Mouse (Mus musculus) neural tube, embryonic 12.5 days (tissue): ENCODE results near the gene Rassf8. TPM values are rescaled to one million over a fixed set of nuclear protein-coding genes. Genes with fewer than 3 reads are reported as not detected.

ENCODE experiments used
- ATAC-seq: fragments of 200-750 bp; cut with Nextera tagmentation; 2 replicates; pipeline ENCODE4 v1.8.0; 2017; ENCODE audit warnings: low read depth, mild to moderate bottlenecking, moderate TSS enrichment, moderate library complexity; ENCODE audit not compliant: low FRiP score
- H3K27ac ChIP-seq: fragments of 300-500 bp; sonication (generic); 2 replicates; pipeline ENCODE4 v1.5.1; 2016
- H3K27me3 ChIP-seq: fragments of 300-500 bp; sonication (generic); replicated peaks from 2 replicates; pipeline ENCODE4 v1.6.1; 2016; ENCODE audit warnings: mild to moderate bottlenecking
- H3K36me3 ChIP-seq: fragments of 300-500 bp; sonication (generic); 2 replicates; pipeline ENCODE4 v1.6.1; 2016; ENCODE audit warnings: mild to moderate bottlenecking
- H3K4me1 ChIP-seq: fragments of 300-500 bp; sonication (generic); 2 replicates; pipeline ENCODE4 v1.6.1; 2016
- H3K4me2 ChIP-seq: fragments of 300-500 bp; sonication (generic); replicated peaks from 2 replicates; pipeline ENCODE4 v1.6.1; 2016; ENCODE audit warnings: mild to moderate bottlenecking
- H3K4me3 ChIP-seq: fragments of 300-500 bp; sonication (generic); 2 replicates; pipeline ENCODE4 v1.5.1; 2016
- H3K9ac ChIP-seq: fragments of 300-500 bp; sonication (generic); 2 replicates; pipeline ENCODE4 v1.6.1; 2016; ENCODE audit warnings: mild to moderate bottlenecking
- H3K9me3 ChIP-seq: fragments of 300-500 bp; sonication (generic); 2 replicates; pipeline ENCODE4 v1.6.1; 2016; ENCODE audit warnings: mild to moderate bottlenecking
- WGBS: fragments of 180-500 bp; shearing (Covaris S2); methylation state at CpG from one replicate; pipeline ENCODE4 v1.1.7; 2016; 5-methylcytosine and 5-hydroxymethylcytosine counted together
- polyA plus RNA-seq: library from polyadenylated mRNA; unstranded; fragments of >200 nt; fragmentation: Nextera tagmentation; extraction: Ambion mirVana; gene quantifications from 2 replicates; pipeline ENCODE4 v1.2.1, GENCODE M21; 2016

Rassf8 gene
- polyA plus RNA-seq, 1 experiment from 2014 or later = 3.6 TPM

DNA sequence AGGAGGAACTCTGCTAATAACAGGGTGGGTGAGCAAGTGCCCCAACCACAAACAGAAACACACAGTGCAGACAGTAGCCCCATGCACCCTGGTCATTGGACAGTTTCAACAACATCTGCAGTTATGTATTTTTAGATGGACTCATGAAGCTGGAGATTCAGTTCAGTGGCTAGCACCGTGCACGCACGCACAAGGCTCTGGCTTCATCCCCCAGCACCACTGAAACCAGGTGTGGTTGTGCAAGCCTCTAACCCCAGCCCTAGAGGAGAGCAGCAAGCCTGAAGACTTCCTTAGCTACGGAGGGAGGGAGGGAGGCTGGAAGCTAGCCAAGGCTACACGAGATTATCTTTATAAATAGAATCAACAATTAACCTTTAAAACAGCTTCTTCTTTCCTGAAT, 99.1 kb downstream of the Rassf8 start:
- no peak overlapping the region for H3K9ac ChIP-seq
- no peaks in the 10 kb centered on the region for H3K9me3 ChIP-seq
- no peaks in the 10 kb centered on the region for H3K4me1 ChIP-seq
- no peak overlapping the region for H3K4me3 ChIP-seq
- ATAC-seq = no peak
- no peak overlapping the region for H3K27ac ChIP-seq
- no peaks in the 10 kb centered on the region for H3K36me3 ChIP-seq
- WGBS = 89% methylated on average over 5 of the region's 5 CpGs
- H3K4me2 ChIP-seq = no peak overlapping the region
- no peaks in the 10 kb centered on the region for H3K27me3 ChIP-seq

- H3K9me3 ChIP-seq = no peaks in the 10 kb centered on the region
- no peak overlapping the region for H3K9ac ChIP-seq
- H3K4me3 ChIP-seq = no peak overlapping the region
- no peak overlapping the region for H3K27ac ChIP-seq
- no peaks in the 10 kb centered on the region for H3K4me1 ChIP-seq
- ATAC-seq = no peak
- no peaks in the 10 kb centered on the region for H3K27me3 ChIP-seq
- no peaks in the 10 kb centered on the region for H3K36me3 ChIP-seq
- H3K4me2 ChIP-seq = no peak overlapping the region
- WGBS = 81% methylated on average over 1 of the region's 1 CpGs
These were observed 99.5 kb downstream of the Rassf8 start for GRCm38 (mm10) chr6:145846076-145846475.

- Histone ChIP-seq H3K27me3 (no peaks in the 10 kb centered on the region), H3K9me3 (no peaks in the 10 kb centered on the region), H3K9ac (no peak overlapping the region), H3K4me3 (no peak overlapping the region), H3K4me2 (no peak overlapping the region), H3K4me1 (no peaks in the 10 kb centered on the region), H3K36me3 (no peaks in the 10 kb centered on the region), H3K27ac (no peak overlapping the region)
- 90% methylated on average over 6 of the region's 6 CpGs for WGBS
- ATAC-seq = no peak
These were observed 100.4 kb downstream of the Rassf8 start for GRCm38 (mm10) chr6:145846948-145847347.

DNA sequence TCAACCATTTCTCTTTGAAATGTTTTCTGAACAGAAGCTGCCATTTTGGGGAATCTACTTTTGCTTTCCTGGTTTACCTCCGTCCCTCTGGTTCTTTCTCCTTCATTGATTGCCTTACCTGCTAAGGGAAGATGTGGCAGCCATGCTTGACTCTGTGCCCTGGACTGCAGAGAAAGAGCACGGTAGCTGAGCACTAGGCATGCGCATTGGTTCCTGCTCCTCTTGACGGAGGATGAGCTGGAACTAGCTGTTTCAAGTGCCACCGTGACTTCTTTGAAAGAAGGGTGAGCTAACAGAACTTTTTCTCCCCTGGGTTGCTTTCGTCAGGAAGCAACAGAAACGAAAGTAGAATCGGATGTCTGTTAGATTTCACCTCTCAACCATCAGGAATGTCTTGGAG, 101.1 kb downstream of the Rassf8 start:
- Histone ChIP-seq H3K9ac (no peak overlapping the region), H3K9me3 (no peaks in the 10 kb centered on the region), H3K27me3 (no peaks in the 10 kb centered on the region), H3K4me1 (no peaks in the 10 kb centered on the region), H3K27ac (no peak overlapping the region), H3K4me3 (no peak overlapping the region), H3K4me2 (no peak overlapping the region), H3K36me3 (no peaks in the 10 kb centered on the region)
- ATAC-seq = no peak
- 91% methylated on average over 8 of the region's 8 CpGs for WGBS

GRCm38 (mm10) chr6:145850789-145851188, 104.2 kb downstream of the Rassf8 start:
- Histone ChIP-seq H3K4me2 (no peak overlapping the region), H3K36me3 (no peaks in the 10 kb centered on the region), H3K27me3 (no peaks in the 10 kb centered on the region), H3K4me3 (no peak overlapping the region), H3K9me3 (no peaks in the 10 kb centered on the region), H3K4me1 (0 out of 2 replicates have a peak, but pooled peaks cover 3% of the 10 kb centered on the region), H3K27ac (no peak overlapping the region), H3K9ac (no peak overlapping the region)
- WGBS = 58% methylated on average over 2 of the region's 2 CpGs
- no peak for ATAC-seq

GRCm38 (mm10) chr6:145851956-145852355, 105.4 kb downstream of the Rassf8 start:
- Histone ChIP-seq H3K4me1 (peaks cover 9% of the 10 kb centered on the region; the same call in 1 of the 2 replicates), H3K27me3 (no peaks in the 10 kb centered on the region), H3K9me3 (no peaks in the 10 kb centered on the region), H3K36me3 (no peaks in the 10 kb centered on the region), H3K4me2 (no peak overlapping the region), H3K4me3 (no peak overlapping the region), H3K27ac (no peak overlapping the region), H3K9ac (no peak overlapping the region)
- no peak for ATAC-seq
- WGBS = 85% methylated on average over 11 of the region's 11 CpGs

GRCm38 (mm10) chr6:145852708-145853107, 106.2 kb downstream of the Rassf8 start:
- 91% methylated on average over 7 of the region's 7 CpGs for WGBS

GRCm38 (mm10) chr6:145853356-145854079, 107.0 kb downstream of the Rassf8 start:
- Histone ChIP-seq H3K4me1 (peaks cover 9% of the 10 kb centered on the region; the same call in 1 of the 2 replicates), H3K27me3 (no peaks in the 10 kb centered on the region), H3K36me3 (no peaks in the 10 kb centered on the region), H3K4me3 (no peak overlapping the region), H3K4me2 (no peak overlapping the region), H3K27ac (no peak overlapping the region), H3K9ac (no peak overlapping the region), H3K9me3 (no peaks in the 10 kb centered on the region)
- 90% methylated on average over 10 of the region's 10 CpGs for WGBS
- ATAC-seq = no peak

More at GRCm38 (mm10) chr6:145852708-145853107, 106.2 kb downstream of the Rassf8 start:
- Histone ChIP-seq H3K9me3 (no peaks in the 10 kb centered on the region), H3K27ac (no peak overlapping the region), H3K4me2 (no peak overlapping the region), H3K4me3 (no peak overlapping the region), H3K27me3 (no peaks in the 10 kb centered on the region), H3K9ac (no peak overlapping the region), H3K4me1 (peaks cover 9% of the 10 kb centered on the region; the same call in 1 of the 2 replicates), H3K36me3 (no peaks in the 10 kb centered on the region)
- ATAC-seq = no peak

GRCm38 (mm10) chr6:145854756-145855155, 108.2 kb downstream of the Rassf8 start:
- no peak overlapping the region for H3K4me3 ChIP-seq
- no peaks in the 10 kb centered on the region for H3K9me3 ChIP-seq
- no peak for ATAC-seq
- peaks cover 9% of the 10 kb centered on the region; the same call in 1 of the 2 replicates for H3K4me1 ChIP-seq
- no peak overlapping the region for H3K9ac ChIP-seq
- no peak overlapping the region for H3K4me2 ChIP-seq
- no peaks in the 10 kb centered on the region for H3K36me3 ChIP-seq
- WGBS = 82% methylated on average over 5 of the region's 5 CpGs
- H3K27me3 ChIP-seq = no peaks in the 10 kb centered on the region
- no peak overlapping the region for H3K27ac ChIP-seq

DNA sequence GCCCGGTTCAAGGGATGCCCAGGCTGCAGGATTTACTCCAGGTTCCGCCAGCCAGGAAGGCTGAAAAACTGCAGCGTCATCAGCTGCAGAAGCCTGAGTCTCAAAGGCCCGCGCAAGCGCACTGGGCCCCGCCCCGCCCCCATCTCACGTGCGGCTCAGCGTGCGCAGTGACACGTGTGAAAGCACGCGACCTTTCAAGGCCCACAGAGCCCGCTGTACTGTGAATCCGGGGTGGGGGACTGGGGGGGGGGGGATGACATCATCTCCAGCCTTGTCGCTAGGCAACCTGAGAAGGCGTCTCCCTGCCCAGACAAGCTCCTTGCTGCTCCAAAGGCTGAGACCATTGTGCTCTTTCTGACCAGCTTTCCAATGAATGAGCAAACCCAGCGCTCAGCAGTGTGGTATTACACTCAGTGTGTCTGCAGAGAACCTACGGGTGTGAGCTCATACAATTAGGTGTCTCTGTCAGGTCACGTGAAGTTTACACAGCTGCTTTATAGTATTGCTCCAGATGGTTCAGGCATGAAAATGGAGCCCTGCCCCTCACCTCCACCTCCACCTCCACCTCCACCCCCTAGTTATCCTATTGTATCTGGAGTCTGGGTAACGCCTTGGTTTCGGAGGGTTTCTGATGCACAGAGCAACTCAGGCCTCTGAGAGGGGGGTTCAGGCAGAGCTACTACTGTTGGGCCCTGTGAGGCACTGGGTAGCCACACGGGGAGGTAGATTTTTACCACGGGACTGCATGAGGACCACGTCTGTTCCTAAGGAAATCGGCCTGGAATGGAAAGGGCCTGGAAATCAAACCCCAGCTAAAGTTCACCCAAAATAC, 109.4 kb downstream of the Rassf8 start:
- Histone ChIP-seq H3K27ac (no peak overlapping the region), H3K4me3 (peak overlapping the region; percentile 13), H3K36me3 (no peaks in the 10 kb centered on the region), H3K27me3 (peaks cover 5% of the 10 kb centered on the region; the same call in 1 of the 2 replicates), H3K9me3 (no peaks in the 10 kb centered on the region), H3K9ac (no peak overlapping the region), H3K4me2 (peak overlapping the region; percentile 55), H3K4me1 (peaks cover 9% of the 10 kb centered on the region; the same call in 1 of the 2 replicates)
- peak; percentile 96 for ATAC-seq
- WGBS = 5% methylated on average over 28 of the region's 28 CpGs

DNA sequence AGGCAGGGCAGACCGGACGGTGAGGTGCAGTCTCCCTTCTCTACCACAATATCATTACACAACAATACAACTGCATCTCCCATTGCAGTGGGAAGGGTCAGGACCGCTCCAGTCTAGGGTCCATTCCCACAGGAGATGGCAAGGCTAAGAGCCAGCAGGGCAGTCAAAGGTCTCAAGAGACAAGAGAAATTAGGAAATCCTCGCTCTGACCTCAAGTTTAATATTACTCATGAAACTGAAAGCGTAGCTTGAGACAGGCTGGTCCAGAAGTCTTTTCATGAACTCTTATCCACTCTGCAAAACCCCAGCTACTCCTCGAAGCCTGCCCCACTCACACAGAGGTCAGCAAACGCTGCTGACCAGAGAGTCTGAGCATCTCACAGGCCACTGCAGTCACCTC, 110.9 kb downstream of the Rassf8 start:
- WGBS = 90% methylated on average over 7 of the region's 7 CpGs
- Histone ChIP-seq H3K9me3 (no peaks in the 10 kb centered on the region), H3K27ac (no peak overlapping the region), H3K4me2 (no peak overlapping the region), H3K4me1 (peaks cover 9% of the 10 kb centered on the region; the same call in 1 of the 2 replicates), H3K4me3 (no peak overlapping the region), H3K36me3 (no peaks in the 10 kb centered on the region), H3K27me3 (peaks cover 15% of the 10 kb centered on the region), H3K9ac (no peak overlapping the region)
- no peak for ATAC-seq

GRCm38 (mm10) chr6:145858414-145858813, 111.9 kb downstream of the Rassf8 start:
- Histone ChIP-seq H3K36me3 (no peaks in the 10 kb centered on the region), H3K27ac (no peak overlapping the region), H3K4me2 (no peak overlapping the region), H3K9ac (no peak overlapping the region), H3K9me3 (no peaks in the 10 kb centered on the region), H3K4me3 (no peak overlapping the region), H3K4me1 (peaks cover 19% of the 10 kb centered on the region), H3K27me3 (peaks cover 25% of the 10 kb centered on the region)
- 50% methylated on average over 8 of the region's 8 CpGs for WGBS
- no peak for ATAC-seq
